Mouse (Mus musculus): ENCODE results near the gene 9430015G10Rik.
"Not testable (repeated sequence)": the region's sequence is repeated elsewhere in the genome, so short reads cannot be mapped to it uniquely, and the experiment has no call there.

Gene 9430015G10Rik

DNA sequence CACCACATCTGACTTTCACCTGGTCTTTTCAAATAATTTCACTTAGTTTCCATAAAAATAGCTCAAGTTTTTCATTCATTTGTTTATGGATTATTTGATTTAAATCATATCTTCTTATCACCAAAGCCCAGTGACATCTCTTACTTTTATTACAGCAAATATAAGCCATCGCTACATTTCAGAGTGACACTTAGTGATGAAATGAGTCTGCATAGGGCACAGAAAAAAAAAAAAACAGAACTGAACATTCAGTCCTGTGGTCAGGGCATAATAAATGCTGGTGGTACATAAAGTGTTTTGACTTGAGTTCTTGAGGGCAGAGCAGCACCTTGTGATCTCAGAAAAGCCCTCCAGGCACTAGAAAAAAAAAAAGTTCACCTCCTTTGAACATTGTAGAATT, 13.6 kb upstream of the 9430015G10Rik start:
- no peak for DNase-seq (ENCODE audit: extremely low spot score, low read depth, low spot score)

DNA sequence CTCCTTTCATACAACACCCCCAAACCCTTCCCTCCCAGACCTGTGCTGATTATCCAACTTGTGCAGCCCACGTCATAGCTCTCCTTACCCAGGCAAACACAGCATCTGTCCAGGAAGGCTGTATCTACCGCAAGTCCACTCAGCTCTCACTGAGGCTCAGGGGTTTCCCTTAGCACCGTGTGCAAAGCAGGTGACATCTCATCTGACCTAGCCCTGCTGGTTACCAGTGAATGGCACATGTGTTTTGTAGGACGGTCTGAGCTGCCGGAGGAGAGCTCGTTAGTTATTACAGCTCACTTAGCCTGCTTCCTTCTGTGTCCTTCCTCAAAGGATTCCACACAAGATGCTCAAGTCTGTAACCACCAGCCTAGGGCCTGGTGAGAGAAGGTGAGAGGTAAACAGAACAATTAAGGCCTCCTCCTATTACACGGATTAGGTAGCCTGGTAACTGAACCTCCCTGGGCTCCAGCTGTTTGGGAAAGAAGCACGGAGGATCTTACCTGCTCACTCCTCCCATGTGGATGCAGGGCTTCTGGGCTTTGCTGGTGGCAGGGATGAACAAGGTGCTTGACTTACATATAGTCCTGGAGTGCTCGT, 11.9 kb upstream of the 9430015G10Rik start:
- DNase-seq (ENCODE audit: extremely low spot score, low read depth, low spot score) = no peak

DNA sequence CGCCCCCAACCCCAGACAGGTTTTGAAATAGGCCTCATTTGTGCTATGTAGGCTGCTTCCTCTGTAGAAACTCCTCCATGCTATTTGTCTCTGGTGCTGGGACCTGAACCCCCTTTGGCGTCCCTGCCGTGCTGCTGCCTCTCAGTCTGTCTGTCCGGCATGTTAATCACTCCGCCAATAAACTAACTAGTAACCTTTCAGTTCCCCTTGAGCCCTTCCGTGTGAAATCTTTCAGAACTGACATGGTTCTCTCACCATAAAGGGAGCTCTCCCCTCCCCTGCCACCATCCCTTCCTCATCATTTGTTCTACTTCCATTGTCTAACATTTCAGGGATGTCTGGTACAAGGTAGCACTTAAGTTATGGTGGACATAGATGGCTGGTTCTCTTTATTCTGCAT, 10.4 kb upstream of the 9430015G10Rik start:
- no peak for DNase-seq (ENCODE audit: extremely low spot score, low read depth, low spot score)

DNA sequence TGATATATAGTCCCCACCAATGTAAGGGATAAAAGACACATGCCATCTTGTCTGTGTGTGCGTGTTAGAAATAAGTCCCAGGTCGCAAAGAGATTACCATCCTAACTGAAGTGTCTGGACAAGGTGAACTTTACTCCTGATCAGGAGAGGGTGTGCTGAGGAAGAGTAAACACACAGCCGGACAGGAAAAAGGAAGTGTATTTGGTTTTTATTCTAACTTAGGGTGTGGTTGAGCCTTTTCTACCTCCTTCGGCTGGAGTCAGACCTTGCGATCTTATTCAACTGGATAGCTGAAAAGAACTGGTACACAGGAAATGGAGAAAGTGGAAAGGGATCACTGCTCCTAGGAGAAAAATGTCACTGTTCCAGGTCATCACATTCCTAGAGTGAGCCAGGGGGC, 9.3 kb upstream of the 9430015G10Rik start:
- no peak for DNase-seq (ENCODE audit: extremely low spot score, low read depth, low spot score)

DNA sequence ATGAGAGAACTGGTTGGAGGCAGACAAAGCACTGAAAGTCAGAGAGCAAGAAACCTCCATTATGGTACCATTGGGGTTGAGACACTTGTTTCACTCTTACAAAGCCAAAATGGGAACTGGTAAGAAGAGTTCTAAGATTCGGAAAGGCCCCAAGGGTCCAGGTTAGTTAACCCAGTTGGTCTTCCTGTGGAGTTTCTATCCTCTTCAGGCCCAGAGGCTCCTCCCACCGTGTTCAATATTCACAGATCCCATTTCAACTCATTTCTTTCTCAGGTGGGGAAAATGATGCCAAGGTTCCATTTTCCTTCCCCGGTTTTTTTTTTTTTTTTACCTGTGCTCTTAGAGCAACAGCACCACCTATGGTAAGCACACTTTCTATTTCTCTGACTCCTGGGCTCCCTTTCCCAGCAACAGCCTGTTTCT, 8.3 kb upstream of the 9430015G10Rik start:
- DNase-seq (ENCODE audit: extremely low spot score, low read depth, low spot score) = no peak

DNA sequence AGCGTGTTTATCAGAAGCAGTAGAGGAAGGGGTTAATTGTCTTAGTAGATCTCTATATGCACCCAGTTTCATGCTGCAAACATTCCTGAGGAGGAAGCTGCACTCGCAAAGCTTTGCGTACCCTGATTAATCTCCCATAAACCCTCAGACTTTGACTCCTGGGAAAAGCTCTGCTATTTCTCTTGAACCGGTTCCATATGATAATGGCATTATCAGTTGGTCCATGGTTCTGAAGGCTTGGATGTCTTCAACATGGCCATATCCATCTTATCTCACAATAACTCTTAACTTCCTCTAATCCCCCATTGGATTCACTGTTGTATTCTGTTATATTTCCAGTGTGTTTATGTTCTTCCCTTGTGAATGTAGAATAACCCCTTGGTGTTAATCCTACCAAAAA, 6.4 kb upstream of the 9430015G10Rik start:
- DNase-seq (ENCODE audit: extremely low spot score, low read depth, low spot score) = no peak

DNA sequence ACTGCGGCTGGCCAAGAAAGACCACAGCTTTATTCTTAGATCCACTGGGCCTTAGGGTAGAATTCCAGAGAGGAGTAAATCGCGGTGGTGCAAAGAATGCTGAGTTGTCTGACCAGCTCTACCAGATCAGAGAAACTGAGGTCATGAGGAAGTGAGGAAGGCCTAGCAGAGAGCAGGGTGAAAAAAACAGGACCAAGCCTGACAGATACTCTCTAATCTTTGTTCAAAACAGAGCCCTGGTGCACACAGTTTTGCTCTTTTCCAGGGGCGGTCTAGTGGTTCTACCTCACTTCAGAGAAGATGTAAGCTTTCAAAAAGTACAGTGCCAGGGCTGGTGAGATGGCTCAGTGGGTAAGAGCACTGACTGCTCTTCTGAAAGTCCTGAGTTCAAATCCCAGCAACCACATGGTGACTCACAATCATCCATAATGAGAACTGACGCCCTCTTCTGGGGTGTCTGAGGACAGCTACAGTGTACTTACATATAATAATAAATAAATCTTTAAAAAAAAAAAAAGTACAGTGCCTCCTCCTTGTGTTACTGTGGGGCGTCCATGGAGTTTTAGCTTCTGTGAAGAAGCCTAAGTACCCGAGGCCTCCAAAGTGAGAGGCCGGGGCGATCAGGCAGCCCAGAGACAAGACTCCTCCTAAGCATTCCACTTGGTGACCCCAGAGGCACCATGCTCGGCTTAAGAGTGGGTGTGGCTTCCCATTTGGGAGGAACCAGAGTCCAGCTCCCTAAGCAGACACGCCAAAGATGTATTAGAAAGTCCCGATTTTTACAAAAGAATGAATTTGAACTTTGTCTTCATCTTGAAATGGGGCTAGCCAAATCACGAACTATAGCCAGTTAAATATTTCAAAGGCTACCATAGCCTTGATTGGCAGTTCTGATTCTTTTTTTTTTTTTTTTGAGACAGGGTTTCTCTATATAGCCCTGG, 906 bp upstream of the 9430015G10Rik start:
- no peak for DNase-seq (ENCODE audit: extremely low spot score, low read depth, low spot score)

DNA sequence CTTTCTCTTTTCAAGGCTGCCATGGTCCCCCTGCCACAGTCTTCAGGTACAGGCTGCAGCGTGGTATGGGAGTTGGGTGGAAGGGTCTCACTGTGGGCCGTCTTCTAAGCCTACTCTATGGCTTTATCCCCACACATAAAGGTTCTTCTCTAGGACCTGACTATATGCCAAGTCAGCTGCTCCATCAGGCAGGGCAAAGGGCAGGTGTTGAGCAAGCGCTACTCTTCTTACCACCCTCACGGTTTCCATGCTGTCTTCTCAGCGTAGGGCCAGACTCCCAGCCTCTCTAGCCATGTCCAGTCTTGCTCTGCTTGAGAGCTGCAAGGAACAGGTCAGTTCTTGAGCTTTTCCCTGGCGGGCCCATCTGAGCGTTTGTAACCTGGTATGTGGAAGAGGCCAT, 14.3 kb downstream of the 9430015G10Rik start:
- no peak for DNase-seq (ENCODE audit: extremely low spot score, low read depth, low spot score)

DNA sequence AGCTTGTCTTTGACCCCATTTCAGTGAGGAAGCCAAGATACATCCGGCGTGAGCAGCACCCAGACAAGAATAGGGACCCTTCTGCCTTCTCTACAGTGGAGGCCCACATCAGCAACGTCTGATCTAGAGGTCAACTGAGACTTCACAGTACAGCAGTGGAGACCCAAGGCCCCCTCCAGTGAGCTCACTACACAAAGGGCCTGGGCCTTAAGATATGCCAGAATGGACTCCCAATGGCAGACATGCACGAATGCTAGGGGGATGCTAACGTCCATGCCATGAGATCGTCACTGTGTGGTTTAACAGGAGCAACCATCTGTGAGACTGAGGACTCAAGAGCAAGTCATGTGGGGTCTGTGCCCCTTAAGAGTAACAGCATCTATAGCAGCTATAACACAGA, 15.6 kb downstream of the 9430015G10Rik start:
- no peak for DNase-seq (ENCODE audit: extremely low spot score, low read depth, low spot score)

DNA sequence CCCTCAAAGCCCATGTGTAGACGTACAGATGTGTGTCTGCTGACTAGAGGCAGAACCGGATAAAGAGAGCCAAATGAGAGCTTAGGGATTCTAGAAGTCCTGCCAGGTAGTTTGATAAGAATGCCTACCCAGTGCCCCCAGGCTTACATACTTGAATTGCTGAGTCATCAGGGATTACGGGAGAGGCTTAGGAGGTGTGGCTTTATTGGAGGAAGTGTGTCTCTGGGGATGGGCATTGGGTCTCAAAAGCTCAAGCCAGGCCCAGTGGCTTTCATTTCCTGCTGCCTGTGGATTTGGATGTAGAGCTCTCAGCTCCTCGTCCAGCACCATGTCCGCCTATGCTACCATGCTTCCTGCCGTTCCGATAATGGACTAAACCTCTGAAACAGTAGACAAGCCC, 17.1 kb downstream of the 9430015G10Rik start:
- no peak for DNase-seq (ENCODE audit: extremely low spot score, low read depth, low spot score)

DNA sequence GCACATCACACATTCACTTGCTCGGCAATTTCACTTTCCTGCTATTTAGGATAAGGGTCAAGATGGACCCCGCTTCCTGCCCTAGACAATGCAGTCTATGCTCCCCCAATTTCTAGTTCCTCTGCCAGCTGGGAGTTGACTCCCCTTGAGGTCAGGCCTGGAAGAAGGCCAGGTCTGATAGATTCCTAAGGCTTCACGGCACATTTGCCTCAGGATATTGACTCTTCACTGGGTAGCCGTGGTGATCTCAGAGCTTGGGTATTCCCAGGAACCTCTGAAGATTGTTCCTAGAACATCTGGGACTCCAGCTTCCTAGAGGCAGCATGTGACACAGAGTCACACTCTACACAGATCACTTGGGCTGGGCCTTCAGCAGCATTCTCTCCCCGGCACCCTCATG, 19.0 kb downstream of the 9430015G10Rik start:
- no peak for DNase-seq (ENCODE audit: extremely low spot score, low read depth, low spot score)

DNA sequence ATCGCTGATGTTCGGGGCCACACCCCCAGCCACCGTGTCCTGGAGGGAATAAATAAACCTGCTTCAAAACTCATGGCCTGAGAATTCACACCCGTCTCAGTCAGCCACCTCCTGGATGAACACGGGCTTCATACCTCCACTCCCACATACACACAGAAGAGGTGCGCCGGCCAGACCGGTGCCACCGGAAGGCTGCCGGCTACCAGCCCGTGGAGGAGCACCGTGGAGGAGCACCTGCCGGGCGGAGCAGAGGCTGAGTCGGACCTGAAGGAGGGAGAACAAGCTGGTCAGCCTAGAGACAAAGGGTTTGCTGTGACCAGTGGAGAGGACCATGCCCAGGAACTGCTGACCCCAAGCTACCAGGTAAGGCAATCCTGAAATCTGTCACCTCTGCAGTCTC, 20.7 kb downstream of the 9430015G10Rik start, which contains the start of gene Rnf223:
TSS of gene Rnf223 (plus strand) at position 78 of the 400 bp plus-strand sequence.
- DNase-seq (ENCODE audit: extremely low spot score, low read depth, low spot score) = no peak

DNA sequence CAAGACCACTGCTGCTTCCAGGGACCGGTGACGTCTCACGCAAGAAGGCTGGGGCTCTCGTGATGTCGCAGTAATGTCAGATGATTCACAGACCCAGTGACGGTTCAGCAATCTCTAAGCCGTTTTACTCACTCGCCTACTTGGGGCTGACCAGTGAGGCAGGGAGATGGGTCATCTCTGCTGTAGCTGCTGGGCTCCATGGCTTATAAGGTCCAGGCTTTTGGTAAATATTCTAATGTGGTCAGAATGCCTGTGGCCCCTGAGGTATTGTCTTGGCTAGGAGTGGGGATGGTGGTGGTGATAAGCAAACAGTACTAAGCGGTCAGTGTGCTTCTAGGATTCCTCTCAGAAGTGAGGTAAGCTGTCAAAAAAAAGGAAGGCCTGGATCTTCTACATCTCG, 21.2 kb downstream of the 9430015G10Rik start:
- no peak for DNase-seq (ENCODE audit: extremely low spot score, low read depth, low spot score)

DNA sequence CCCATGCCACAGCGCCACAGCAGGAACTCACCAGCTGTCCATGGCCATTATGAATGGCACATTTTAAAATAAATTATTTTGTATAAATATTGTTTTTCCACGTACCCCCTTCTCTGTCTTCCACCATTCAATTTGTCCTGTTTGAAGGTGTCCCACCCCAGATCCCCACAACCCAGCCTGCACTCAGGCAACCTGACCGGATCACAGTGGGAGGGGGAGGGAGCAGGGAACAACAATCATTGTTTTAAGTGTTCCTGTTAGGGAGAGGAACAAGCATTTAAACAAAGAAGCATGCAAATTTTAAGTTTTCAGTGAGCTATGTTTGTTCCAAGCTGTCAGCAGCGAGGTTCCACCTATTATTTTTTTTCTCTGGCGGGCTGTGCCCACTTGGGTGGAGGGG, 23.6 kb downstream of the 9430015G10Rik start:
- no peak for DNase-seq (ENCODE audit: extremely low spot score, low read depth, low spot score)

DNA sequence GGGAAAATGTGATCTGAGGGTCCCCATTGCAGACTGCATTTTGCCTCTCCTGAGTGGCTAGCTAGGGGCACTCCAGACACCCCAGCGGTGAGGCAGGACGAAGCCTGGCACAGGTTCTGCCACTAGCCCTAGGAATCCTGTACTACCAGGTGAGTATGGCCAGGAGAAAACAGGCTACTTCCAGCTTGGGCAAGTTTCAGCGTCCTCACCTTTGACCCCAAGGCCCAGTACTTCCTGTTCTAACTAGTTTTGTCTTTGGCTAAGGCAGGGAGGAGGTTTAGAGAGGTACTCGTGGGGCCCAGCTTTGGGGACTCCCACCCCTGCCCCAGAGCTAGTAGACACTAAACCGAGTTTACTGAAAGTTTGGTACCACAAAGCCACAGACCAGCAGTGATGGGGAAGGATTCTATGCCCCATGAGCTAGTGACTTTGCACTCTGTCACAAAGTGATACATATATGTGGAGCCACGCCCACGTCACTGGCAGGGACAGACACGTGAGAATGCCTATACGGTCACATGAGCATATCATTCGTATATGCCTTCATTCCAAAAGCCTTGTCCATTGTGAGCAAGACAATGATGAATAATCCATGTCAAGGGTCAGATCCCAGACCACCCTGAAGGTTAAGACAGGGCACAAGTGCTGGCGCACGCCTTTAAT, 24.3 kb downstream of the 9430015G10Rik start:
- no peak for DNase-seq (ENCODE audit: extremely low spot score, low read depth, low spot score)

DNA sequence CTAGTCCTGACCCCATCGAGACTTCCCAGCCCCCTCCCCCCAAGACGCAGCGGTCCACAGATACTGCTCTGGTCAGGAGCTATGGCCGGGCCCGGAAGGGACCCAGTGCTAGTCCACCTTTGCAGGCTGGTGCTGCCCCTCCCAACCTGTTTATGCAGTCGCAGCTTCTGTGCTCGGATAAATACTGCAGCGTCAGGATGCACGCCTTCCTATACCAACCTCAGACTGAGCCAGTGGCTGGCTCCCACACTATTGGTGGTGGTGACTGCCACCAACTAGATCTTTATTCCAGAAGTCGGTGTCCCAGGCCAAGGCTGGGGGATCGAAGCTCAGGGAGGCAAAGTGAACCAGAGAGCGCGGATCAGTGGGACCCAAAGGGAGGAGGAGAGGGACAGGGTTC, 25.3 kb downstream of the 9430015G10Rik start:
- no peak for DNase-seq (ENCODE audit: extremely low spot score, low read depth, low spot score)

DNA sequence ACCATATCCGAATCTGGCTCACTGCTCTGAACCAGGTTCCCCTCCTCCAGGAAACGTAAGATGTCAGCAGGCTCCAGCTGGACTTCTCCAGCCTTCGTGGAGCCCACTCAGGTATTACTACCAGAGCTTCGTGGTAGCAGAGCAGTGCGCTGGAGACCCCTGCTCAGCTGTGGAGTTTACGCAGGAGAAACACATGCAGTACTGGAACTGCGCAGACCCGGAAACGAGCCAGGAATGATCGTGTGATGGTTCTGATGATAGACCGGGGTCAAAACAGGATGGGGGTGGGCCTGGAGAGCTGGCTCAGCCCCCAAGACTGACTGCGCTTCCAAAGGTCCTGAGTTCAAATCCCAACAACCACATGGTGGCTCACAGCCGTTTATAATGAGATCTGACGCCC, 26.0 kb downstream of the 9430015G10Rik start:
- no peak for DNase-seq (ENCODE audit: extremely low spot score, low read depth, low spot score)

DNA sequence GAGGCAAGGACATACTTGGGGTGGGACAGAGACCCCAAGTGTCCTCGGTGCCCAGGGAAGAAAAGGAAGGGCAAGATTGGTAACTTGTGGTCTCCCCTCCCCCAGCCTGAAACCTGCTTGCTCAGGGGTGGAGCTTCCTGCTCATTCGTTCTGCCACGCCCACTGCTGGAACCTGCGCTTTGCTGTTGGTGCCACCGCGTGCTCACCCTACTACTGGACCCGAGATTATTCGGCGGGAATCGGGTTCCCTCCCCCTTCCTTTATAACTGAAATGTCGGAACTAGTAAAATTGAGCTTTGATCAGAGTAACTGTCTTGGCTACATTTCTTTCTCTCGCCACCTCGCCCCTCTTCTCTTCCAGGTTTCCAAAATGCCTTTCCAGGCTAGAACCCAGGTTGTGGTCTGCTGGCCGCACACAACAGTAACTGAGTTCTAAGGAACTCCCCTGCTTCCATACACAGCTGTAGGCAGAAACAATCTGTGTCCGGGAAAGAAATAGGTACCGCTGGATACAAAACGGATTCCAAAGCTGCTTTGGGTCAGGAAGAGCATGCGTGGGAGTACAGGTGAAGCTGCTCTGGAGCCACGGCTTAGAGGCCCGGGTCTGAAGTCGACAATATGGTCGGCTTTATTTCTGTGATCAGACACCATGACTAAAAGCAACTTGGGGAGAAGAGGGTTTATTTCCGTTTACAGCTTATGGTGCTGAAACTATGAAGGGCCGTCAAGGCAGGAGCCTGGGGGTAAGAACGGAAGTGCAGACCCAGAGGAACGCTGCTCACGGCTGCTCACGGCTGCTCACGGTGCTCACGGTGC, 26.7 kb downstream of the 9430015G10Rik start:
- no peak for DNase-seq (ENCODE audit: extremely low spot score, low read depth, low spot score)

DNA sequence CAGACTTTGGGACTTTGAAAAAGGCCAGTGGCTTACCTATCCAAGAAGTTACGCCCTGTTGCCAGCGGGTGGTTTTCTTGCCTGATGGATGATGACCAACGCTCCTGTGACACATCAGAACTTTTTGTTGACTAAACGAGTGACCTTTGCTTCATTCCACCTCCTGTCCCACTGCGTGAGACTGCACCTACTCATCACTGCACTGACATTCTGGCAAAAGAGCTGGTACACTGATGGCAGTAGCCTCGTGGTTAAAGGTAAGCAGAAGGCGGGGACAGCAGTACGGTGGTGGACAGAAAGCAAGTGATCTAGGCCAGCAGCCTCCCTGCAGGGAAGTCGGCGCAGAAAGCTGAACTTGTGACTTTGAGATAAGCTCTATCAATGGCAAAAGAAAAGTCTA, 41.1 kb downstream of the 9430015G10Rik start:
- DNase-seq (ENCODE audit: extremely low spot score, low read depth, low spot score) = not testable (repeated sequence)

DNA sequence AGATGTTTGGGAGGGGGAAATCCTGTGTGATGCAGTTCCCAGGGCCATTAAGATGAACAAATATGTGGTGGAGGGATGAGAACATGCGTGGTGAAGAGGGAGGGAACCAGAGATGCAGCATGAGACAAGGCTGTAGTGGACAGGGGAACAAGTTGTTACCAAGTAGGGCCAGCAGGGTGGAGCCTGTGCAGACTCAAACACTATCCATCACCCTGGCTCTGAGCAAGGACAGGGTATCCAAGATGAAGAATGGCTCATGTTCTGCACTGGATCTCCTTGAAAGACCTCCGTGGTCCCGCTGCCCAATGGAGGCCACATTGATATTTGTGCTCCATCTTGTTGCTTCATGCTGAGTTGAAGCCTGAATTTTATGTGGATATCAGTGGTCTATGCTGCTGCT, 45.0 kb downstream of the 9430015G10Rik start:
- DNase-seq (ENCODE audit: extremely low spot score, low read depth, low spot score) = no peak

DNA sequence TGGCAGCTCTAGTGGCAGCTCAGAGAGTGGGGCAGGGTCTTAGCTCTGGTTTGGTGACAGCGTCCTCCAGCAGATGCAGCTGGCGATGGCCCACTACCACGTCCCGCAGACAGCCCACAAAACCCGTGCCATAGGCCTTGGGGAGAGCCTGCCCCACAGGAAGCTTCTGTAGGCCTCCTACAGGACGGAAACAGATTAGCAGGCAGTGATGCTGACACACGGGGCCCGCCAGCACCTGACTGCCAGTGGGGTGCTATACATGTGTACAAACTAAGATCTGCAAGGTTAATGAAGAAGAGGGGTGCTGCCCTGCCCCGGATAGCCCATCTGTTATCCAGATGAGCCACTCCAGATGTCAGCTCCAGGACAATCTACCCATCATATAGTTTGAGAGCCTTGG, 56.7 kb downstream of the 9430015G10Rik start:
- no peak for DNase-seq (ENCODE audit: extremely low spot score, low read depth, low spot score)

Measured in hindlimb bud, embryonic 11.5 days (tissue).